Mouse (Mus musculus): ENCODE measurements around the gene Cpsf4l. TPM values are rescaled to one million over a fixed set of nuclear protein-coding genes. Genes with fewer than 3 reads are reported as not detected.

Gene Cpsf4l
- polyA plus RNA-seq, 1 experiment from 2014 or later = 0.15 TPM

GRCm38 (mm10) chr11:113730879-113731278 lies 21.1 kb upstream of the Cpsf4l start:
- WGBS = 68% methylated on average over 3 of the region's 3 CpGs
- no peak overlapping the region for H3K27ac ChIP-seq
- no peak overlapping the region for H3K4me2 ChIP-seq (replicated peaks)
- H3K4me3 ChIP-seq = no peak overlapping the region
- no peaks in the 10 kb centered on the region for H3K9me3 ChIP-seq (replicated peaks)
- no peak for ATAC-seq (ENCODE audit: low FRiP score)
- no peak overlapping the region for H3K9ac ChIP-seq
- H3K36me3 ChIP-seq = peaks cover 36% of the 10 kb centered on the region
- H3K4me1 ChIP-seq = peaks cover 68% of the 10 kb centered on the region
- H3K27me3 ChIP-seq = no peaks in the 10 kb centered on the region

- no peak overlapping the region for H3K9ac ChIP-seq
- H3K27ac ChIP-seq = no peak overlapping the region
- H3K36me3 ChIP-seq = peaks cover 42% of the 10 kb centered on the region
- H3K4me2 ChIP-seq (replicated peaks) = no peak overlapping the region
- H3K9me3 ChIP-seq (replicated peaks) = no peaks in the 10 kb centered on the region
- 69% methylated on average over 8 of the region's 8 CpGs for WGBS
- peaks cover 65% of the 10 kb centered on the region for H3K4me1 ChIP-seq
- H3K27me3 ChIP-seq = no peaks in the 10 kb centered on the region
- no peak overlapping the region for H3K4me3 ChIP-seq
- ATAC-seq (ENCODE audit: low FRiP score) = no peak
Measured at GRCm38 (mm10) chr11:113729917-113730316, 20.1 kb upstream of the Cpsf4l start.

- Histone ChIP-seq H3K9ac (no peak overlapping the region), H3K36me3 (peaks cover 46% of the 10 kb centered on the region), H3K27me3 (no peaks in the 10 kb centered on the region), H3K4me3 (no peak overlapping the region), H3K27ac (no peak overlapping the region), H3K4me1 (peaks cover 60% of the 10 kb centered on the region), H3K9me3 (replicated peaks) (no peaks in the 10 kb centered on the region), H3K4me2 (replicated peaks) (no peak overlapping the region)
- ATAC-seq (ENCODE audit: low FRiP score) = no peak
- WGBS = 71% methylated on average over 21 of the region's 21 CpGs
Measured at GRCm38 (mm10) chr11:113729239-113729638, 19.4 kb upstream of the Cpsf4l start.

GRCm38 (mm10) chr11:113727992-113728391 lies 18.2 kb upstream of the Cpsf4l start:
- H3K27me3 ChIP-seq = no peaks in the 10 kb centered on the region
- no peaks in the 10 kb centered on the region for H3K9me3 ChIP-seq (replicated peaks)
- no peak overlapping the region for H3K4me2 ChIP-seq (replicated peaks)
- H3K9ac ChIP-seq = no peak overlapping the region
- peaks cover 48% of the 10 kb centered on the region for H3K4me1 ChIP-seq
- ATAC-seq (ENCODE audit: low FRiP score) = no peak
- H3K4me3 ChIP-seq = no peak overlapping the region
- no peak overlapping the region for H3K27ac ChIP-seq
- peaks cover 46% of the 10 kb centered on the region for H3K36me3 ChIP-seq
- whole genome bisulfite sequencing = 63% methylated on average over 6 of the region's 6 CpGs

GRCm38 (mm10) chr11:113726994-113727888 lies 17.4 kb upstream of the Cpsf4l start:
- H3K9ac ChIP-seq = no peak overlapping the region
- H3K4me2 ChIP-seq (replicated peaks) = no peak overlapping the region
- H3K4me1 ChIP-seq = peaks cover 46% of the 10 kb centered on the region
- WGBS = 82% methylated on average over 14 of the region's 14 CpGs
- H3K36me3 ChIP-seq = peaks cover 46% of the 10 kb centered on the region
- no peak overlapping the region for H3K4me3 ChIP-seq
- no peaks in the 10 kb centered on the region for H3K27me3 ChIP-seq
- ATAC-seq (ENCODE audit: low FRiP score) = no peak
- H3K27ac ChIP-seq = 0 out of 2 replicates have a peak overlapping the region, but pooled peaks have one; percentile 12
- H3K9me3 ChIP-seq (replicated peaks) = no peaks in the 10 kb centered on the region

- no peak for ATAC-seq (ENCODE audit: low FRiP score)
- peaks cover 41% of the 10 kb centered on the region for H3K4me1 ChIP-seq
- H3K4me3 ChIP-seq = no peak overlapping the region
- H3K9me3 ChIP-seq (replicated peaks) = no peaks in the 10 kb centered on the region
- peaks cover 46% of the 10 kb centered on the region for H3K36me3 ChIP-seq
- 72% methylated on average over 4 of the region's 4 CpGs for WGBS
- H3K27me3 ChIP-seq = no peaks in the 10 kb centered on the region
- H3K27ac ChIP-seq = peak overlapping the region; percentile 30; the same call in 1 of the 2 replicates
- H3K9ac ChIP-seq = no peak overlapping the region
- H3K4me2 ChIP-seq (replicated peaks) = no peak overlapping the region
Measured at GRCm38 (mm10) chr11:113725235-113726048, 15.6 kb upstream of the Cpsf4l start.

- H3K4me1 ChIP-seq = peaks cover 22% of the 10 kb centered on the region
- H3K4me2 ChIP-seq (replicated peaks) = no peak overlapping the region
- H3K27ac ChIP-seq = no peak overlapping the region
- H3K27me3 ChIP-seq = no peaks in the 10 kb centered on the region
- H3K9me3 ChIP-seq (replicated peaks) = no peaks in the 10 kb centered on the region
- 0 out of 2 replicates have a peak overlapping the region, but pooled peaks have one; percentile 33 for H3K9ac ChIP-seq
- no peak overlapping the region for H3K4me3 ChIP-seq
- peaks cover 25% of the 10 kb centered on the region for H3K36me3 ChIP-seq
- no peak for ATAC-seq (ENCODE audit: low FRiP score)
- 68% methylated on average over 14 of the region's 14 CpGs for WGBS
Measured at GRCm38 (mm10) chr11:113722405-113723090, 12.7 kb upstream of the Cpsf4l start.

GRCm38 (mm10) chr11:113717767-113718424 lies 8.1 kb upstream of the Cpsf4l start:
- 54% methylated on average over 16 of the region's 16 CpGs for WGBS
- no peak overlapping the region for H3K4me3 ChIP-seq
- H3K9me3 ChIP-seq (replicated peaks) = no peaks in the 10 kb centered on the region
- no peak overlapping the region; the same call in 1 of the 2 replicates for H3K27ac ChIP-seq
- no peak for ATAC-seq (ENCODE audit: low FRiP score)
- H3K36me3 ChIP-seq = no peaks in the 10 kb centered on the region
- H3K4me1 ChIP-seq = peaks cover 12% of the 10 kb centered on the region
- H3K9ac ChIP-seq = no peak overlapping the region
- no peak overlapping the region for H3K4me2 ChIP-seq (replicated peaks)
- H3K27me3 ChIP-seq = no peaks in the 10 kb centered on the region

GRCm38 (mm10) chr11:113716132-113716531 lies 6.3 kb upstream of the Cpsf4l start:
- WGBS = 92% methylated on average over 2 of the region's 2 CpGs
- H3K9ac ChIP-seq = no peak overlapping the region

GRCm38 (mm10) chr11:113715078-113715674 lies 5.4 kb upstream of the Cpsf4l start:
- no peak overlapping the region for H3K27ac ChIP-seq
- no peak overlapping the region for H3K9ac ChIP-seq
- no peak overlapping the region for H3K4me2 ChIP-seq (replicated peaks)
- WGBS = 69% methylated on average over 7 of the region's 7 CpGs
- H3K9me3 ChIP-seq (replicated peaks) = no peaks in the 10 kb centered on the region
- H3K36me3 ChIP-seq = no peaks in the 10 kb centered on the region
- H3K4me3 ChIP-seq = no peak overlapping the region
- H3K27me3 ChIP-seq = peaks cover 3% of the 10 kb centered on the region; the same call in 1 of the 2 replicates
- ATAC-seq (ENCODE audit: low FRiP score) = no peak
- peaks cover 17% of the 10 kb centered on the region for H3K4me1 ChIP-seq

More at GRCm38 (mm10) chr11:113716132-113716531, 6.3 kb upstream of the Cpsf4l start:
- Histone ChIP-seq H3K4me1 (peaks cover 8% of the 10 kb centered on the region), H3K4me2 (replicated peaks) (no peak overlapping the region), H3K4me3 (no peak overlapping the region), H3K36me3 (no peaks in the 10 kb centered on the region), H3K27me3 (peaks cover 3% of the 10 kb centered on the region; the same call in 1 of the 2 replicates), H3K9me3 (replicated peaks) (no peaks in the 10 kb centered on the region), H3K27ac (no peak overlapping the region)
- no peak for ATAC-seq (ENCODE audit: low FRiP score)

GRCm38 (mm10) chr11:113711061-113711460 lies 1.2 kb upstream of the Cpsf4l start:
- Histone ChIP-seq H3K9me3 (replicated peaks) (no peaks in the 10 kb centered on the region), H3K4me3 (no peak overlapping the region), H3K27me3 (peaks cover 19% of the 10 kb centered on the region), H3K4me1 (peaks cover 27% of the 10 kb centered on the region), H3K4me2 (replicated peaks) (0 out of 2 replicates have a peak overlapping the region, but pooled peaks have one; percentile 3), H3K36me3 (peaks cover 7% of the 10 kb centered on the region; the same call in 1 of the 2 replicates), H3K27ac (peak overlapping the region; percentile 60; the same call in 1 of the 2 replicates), H3K9ac (no peak overlapping the region)
- 30% methylated on average over 1 of the region's 1 CpGs for WGBS
- ATAC-seq (ENCODE audit: low FRiP score) = no peak
